Mouse (Mus musculus) adrenal gland, adult (tissue): ENCODE results near the gene Anapc7.
"Not testable (repeated sequence)": the region's sequence is repeated elsewhere in the genome, so short reads cannot be mapped to it uniquely, and the experiment has no call there.

Experiments
- DNase-seq, 2 experiments: peaks; one replicate each; pipeline ENCODE4 v3.0.0; 2022 to 2023; ENCODE audit warnings: low spot score in 1 of 2; ENCODE audit not compliant: inconsistent age in 2 of 2

Gene Anapc7

GRCm38 (mm10) chr5:122403362-122403761 lies 18.1 kb upstream of the Anapc7 start:
- no peak for DNase-seq

GRCm38 (mm10) chr5:122405537-122405936 lies 16.0 kb upstream of the Anapc7 start:
- no peak for DNase-seq

GRCm38 (mm10) chr5:122409692-122410645 lies 11.5 kb upstream of the Anapc7 start:
- no peak for DNase-seq

GRCm38 (mm10) chr5:122411892-122412291 lies 9.6 kb upstream of the Anapc7 start:
- DNase-seq = peak in 1 of 2 experiments; percentile 35

- DNase-seq = no peak
Measured at GRCm38 (mm10) chr5:122412826-122413225, 8.7 kb upstream of the Anapc7 start.

GRCm38 (mm10) chr5:122414351-122414750 lies 7.1 kb upstream of the Anapc7 start:
- DNase-seq = no peak

GRCm38 (mm10) chr5:122415465-122415864 lies 6.0 kb upstream of the Anapc7 start:
- DNase-seq = no peak

- not testable (repeated sequence) for DNase-seq
Measured at GRCm38 (mm10) chr5:122420676-122421075, 817 bp upstream of the Anapc7 start.

- peak; percentile 91 to 99 for DNase-seq
Measured at GRCm38 (mm10) chr5:122422071-122422964, 825 bp downstream of the Anapc7 start.

- no peak for DNase-seq
Measured at GRCm38 (mm10) chr5:122423083-122423482, 1.6 kb downstream of the Anapc7 start.

- DNase-seq = no peak
Measured at GRCm38 (mm10) chr5:122425550-122425949, 4.1 kb downstream of the Anapc7 start.

- DNase-seq = no peak
Measured at GRCm38 (mm10) chr5:122430036-122430775, 8.7 kb downstream of the Anapc7 start.

- DNase-seq = peak in 1 of 2 experiments; percentile 80
Measured at GRCm38 (mm10) chr5:122431221-122431620, 9.7 kb downstream of the Anapc7 start.

GRCm38 (mm10) chr5:122434541-122434940 lies 13.0 kb downstream of the Anapc7 start:
- no peak for DNase-seq

- DNase-seq = peak; percentile 33 to 69
Measured at GRCm38 (mm10) chr5:122439400-122440094, 18.1 kb downstream of the Anapc7 start.

- DNase-seq = peak in 1 of 2 experiments; percentile 47
Measured at GRCm38 (mm10) chr5:122440095-122440630, 18.7 kb downstream of the Anapc7 start.

- DNase-seq = no peak
Measured at GRCm38 (mm10) chr5:122444492-122444891, 23.0 kb downstream of the Anapc7 start.

GRCm38 (mm10) chr5:122445051-122445610 lies 23.6 kb downstream of the Anapc7 start:
- no peak for DNase-seq

GRCm38 (mm10) chr5:122447857-122448256 lies 26.4 kb downstream of the Anapc7 start:
- DNase-seq = no peak

- DNase-seq = no peak
Measured at GRCm38 (mm10) chr5:122448869-122449268, 27.4 kb downstream of the Anapc7 start.
